Mouse (Mus musculus): ENCODE measurements around the gene Tssk4.
A peak's percentile ranks its signal among the peaks of the same experiment; 100 is the strongest.

DNA sequence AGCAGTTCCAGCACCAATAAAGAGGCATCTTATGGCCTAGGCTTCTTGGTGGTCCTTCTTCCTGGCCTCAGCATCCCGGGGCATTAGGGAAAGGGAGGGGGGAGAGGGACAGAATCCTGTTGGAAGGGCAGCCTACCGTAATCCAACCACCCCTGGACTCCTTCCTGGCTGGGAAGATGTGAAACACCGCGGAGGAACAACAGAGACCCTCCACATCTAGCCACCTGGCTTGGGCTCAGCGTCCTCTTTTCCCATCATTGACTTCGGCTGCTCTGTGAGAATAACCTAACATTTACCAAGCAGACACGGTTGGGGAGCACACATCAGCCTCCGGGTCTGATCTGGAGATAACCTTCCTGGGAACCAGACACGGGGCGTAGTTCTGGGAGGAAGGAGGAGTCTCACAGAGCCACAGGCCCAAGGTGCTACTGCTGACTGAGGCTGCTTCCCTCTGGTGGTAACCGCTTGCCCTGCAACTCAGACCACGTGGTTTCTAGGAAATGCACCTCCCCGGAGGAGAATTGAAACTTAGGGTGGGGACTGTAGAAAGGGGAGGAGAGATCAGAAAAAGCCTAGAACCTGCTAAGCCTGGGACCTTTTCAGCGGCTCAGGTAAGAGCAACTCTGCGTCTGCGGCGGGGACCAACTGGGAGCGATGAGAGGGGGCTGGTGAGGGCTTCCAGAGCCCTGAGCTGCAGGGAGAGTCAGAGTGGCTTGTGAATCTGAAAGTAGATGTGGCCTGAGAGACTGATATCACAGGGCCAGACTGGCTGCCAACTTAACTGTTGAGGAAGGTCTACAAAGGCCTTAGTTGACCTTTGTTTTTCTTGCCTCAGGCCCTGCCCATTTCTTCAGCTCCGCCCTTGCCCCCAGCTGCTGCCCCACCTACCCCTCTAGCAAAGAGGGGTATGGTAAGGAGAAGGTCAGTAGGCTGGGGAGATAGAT is 46.1 kb upstream of the Tssk4 start:
- peak; percentile 90 for TF ChIP-seq CTCF (IDR thresholded peaks at IDR 0.05; ENCODE audit: extremely low read depth, insufficient read length, insufficient replicate concordance, low read depth, low read length)
- TF ChIP-seq POLR2A (IDR thresholded peaks at IDR 0.05; ENCODE audit: low read depth, low read length): peak; percentile 47

All from small intestine, adult 2 months (tissue).